Mouse (Mus musculus) left cerebral cortex, adult 8-10 months (tissue): ENCODE measurements at regions not wholly inside any gene's neighbourhood (a gene's known extent, or its start where the extent isn't known, plus 50 kb on each side); places are given as distances from the start of the nearest gene placed in this dataset.
A peak's percentile ranks its signal among the peaks of the same experiment; 100 is the strongest.
"Not testable (repeated sequence)": the region's sequence is repeated elsewhere in the genome, so short reads cannot be mapped to it uniquely, and the experiment has no call there.

Experiments used
- DNase-seq, 2 experiments: peaks; one replicate each; pipeline ENCODE4 v3.0.0; 2022; ENCODE audit warnings: low spot score in 2 of 2

GRCm38 (mm10) chr8:12451857-12452256 lies 56.8 kb downstream of the Sox1 start:
- DNase-seq = no peak

- not testable (repeated sequence) for DNase-seq
These were observed 60.3 kb downstream of the Sox1 start for GRCm38 (mm10) chr8:12455376-12455775.

GRCm38 (mm10) chr8:12456326-12456725 lies 61.2 kb downstream of the Sox1 start:
- DNase-seq = no peak

- no peak for DNase-seq
These were observed 61.9 kb downstream of the Sox1 start for GRCm38 (mm10) chr8:12457015-12457414.

DNA sequence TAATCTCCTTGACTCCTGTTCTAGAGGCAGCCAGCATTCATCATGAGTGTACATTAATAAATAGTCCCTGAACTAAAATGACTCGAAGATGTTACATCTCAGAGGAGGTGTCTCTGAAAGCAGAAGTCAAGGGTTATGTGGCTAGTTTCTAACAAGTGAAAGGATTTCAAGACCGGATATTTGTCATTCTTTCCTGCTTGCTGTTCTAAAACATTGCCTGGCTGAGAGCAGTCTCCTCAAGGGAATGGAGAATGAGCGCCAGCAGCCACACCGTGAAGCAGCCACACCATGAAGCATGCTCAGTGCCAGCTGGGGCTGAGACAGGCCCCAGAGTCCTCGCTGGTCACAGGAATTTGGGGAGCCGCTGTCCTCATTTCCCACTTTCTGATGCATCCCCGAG lies 71.8 kb downstream of the Sox1 start:
- DNase-seq = no peak

GRCm38 (mm10) chr8:12467386-12468326 lies 72.6 kb downstream of the Sox1 start:
- DNase-seq = no peak

DNA sequence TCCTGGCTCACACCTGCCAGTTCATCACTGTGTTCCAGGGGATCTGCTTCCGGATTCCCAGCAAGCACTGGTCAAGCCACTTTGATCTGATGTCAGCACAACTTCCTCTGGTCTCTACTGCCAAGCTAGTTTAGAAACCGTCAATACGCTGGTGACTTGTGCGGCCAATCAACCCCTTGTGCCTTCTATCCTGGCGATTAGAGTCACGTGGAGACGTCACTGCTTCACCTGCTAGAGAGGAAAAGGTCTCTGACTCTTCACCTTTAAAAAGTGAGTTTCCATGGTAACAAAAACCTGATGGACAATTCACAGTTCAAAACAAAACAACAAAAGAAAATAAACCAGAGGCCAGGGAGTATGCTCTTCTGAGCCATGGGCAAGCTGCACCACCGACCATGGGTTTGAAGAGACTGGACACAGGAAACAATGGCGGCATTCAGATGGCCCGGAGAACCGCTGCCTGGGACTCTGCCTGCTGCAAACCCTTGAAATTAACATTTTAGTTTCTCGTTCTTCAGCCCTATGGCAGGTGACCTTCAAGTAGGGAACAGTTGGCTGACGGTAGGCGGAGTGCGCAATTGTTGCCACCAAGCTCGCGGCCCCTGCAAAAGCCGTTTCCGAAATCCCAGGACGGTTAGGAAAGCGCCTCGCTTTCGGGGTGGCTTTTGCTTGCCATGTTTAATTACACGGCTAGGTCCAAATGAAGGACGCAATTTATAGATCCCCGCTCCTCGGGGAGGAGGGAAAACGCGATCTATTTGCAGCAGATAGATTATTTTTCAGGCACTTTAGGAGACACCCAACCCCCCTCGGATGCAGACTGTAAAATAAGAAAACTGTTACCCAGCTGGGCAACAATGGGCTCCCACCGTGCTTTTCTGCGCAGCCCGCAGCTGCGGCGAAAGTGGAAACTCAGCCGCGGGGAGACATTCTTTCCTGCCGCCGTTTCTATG lies 82.6 kb downstream of the Sox1 start:
- no peak for DNase-seq

DNA sequence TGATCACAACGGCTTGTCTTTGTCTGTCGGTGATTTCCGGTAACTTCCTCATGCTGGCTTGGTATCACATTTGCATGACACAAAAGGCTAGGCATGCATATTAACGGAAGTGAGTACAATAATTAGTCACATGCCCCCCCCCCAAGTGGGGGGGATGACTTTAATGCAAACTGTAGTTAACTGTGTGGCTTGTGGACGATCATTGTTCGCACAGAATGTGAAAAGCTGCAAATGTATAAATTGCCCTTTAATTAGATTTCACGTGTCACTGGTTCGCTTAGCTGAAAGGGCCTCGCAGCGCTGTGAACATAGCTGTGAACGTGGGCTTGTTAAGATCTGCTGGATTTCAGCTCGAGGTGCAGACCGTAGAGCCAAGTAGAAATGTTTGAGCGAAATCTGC lies 86.8 kb downstream of the Sox1 start:
- DNase-seq = no peak

DNA sequence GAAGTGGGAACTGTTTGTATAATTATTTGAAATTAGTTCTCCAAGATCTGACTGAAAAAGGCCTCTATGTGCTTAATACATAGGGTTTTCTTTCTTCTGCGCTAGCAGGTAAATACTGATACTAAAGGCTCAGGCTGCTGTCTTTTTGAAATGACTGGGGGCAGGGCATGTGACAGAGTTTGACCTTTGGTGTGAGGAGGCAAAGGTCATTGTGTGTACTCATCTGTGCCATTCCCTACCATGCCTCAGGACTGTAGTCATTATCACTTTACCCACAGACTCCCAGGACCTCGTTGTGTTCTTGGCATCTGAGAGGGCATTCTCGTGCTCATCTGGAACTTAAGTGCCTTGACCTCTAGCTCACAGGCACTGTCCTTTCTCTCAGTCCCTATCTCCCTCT lies 88.5 kb downstream of the Sox1 start:
- DNase-seq = no peak

- no peak for DNase-seq
These were observed 87.5 kb upstream of the Spaca7 start for GRCm38 (mm10) chr8:12485326-12485725.

GRCm38 (mm10) chr8:12486331-12487061 lies 86.3 kb upstream of the Spaca7 start:
- DNase-seq = peak in 1 of 2 experiments; percentile 70

DNA sequence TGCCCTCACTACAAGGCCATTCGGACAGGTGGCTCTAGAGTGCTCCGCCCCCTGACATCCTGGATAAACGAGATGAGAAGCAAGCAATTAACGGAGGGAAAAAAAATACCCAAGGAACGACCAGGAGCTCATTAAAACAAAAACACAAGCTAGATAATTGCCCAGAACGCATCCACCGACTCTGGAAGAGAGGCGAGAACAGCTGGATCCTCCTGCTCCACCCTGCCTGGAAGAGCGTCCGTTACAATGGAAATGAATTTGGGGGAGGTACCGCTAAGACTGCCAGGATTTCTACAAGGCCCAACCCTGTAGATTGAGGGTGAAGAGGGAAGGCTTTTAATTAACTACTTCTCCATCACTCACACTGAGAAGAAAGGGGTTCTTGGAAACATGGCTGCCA lies 85.6 kb upstream of the Spaca7 start:
- DNase-seq = no peak

DNA sequence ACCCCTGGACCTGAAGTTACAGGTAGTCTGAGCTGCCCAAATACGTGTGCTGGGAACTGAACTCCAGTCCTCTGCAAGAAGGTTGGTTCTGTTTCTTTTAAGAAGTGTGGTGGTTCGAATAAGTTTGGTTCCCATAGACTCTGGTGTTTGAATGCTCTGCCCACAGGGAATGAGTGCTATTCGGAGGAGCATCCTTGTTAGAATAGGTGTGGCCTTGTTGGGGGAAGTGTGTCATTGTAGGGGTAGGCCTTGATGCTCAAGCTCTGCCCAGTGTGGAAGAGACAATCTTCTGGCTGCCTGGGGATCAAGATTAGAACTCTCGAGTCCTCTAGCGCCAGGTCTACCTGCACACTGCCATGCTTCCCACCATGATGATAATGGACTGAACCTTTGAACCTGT lies 83.6 kb upstream of the Spaca7 start:
- DNase-seq = no peak

DNA sequence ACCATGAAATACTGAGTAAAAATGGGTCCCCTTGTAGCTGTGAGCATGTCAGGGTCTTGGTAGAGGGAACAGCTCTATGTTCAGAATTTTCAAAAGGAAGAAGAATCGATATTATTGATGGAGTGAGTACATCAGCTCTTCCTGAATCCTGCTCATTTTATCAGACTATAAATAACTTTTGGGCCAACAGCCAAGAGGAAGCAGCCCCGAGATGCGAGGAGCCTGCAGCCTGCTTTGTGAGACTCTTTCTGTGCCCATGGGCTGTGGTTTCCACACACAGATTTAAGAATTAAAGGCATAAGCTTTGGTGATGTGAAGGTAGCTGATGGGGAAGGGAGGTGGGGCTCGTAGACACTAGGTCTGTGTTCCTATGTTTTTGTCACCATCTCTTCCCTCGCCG lies 81.4 kb upstream of the Spaca7 start:
- DNase-seq = no peak

DNA sequence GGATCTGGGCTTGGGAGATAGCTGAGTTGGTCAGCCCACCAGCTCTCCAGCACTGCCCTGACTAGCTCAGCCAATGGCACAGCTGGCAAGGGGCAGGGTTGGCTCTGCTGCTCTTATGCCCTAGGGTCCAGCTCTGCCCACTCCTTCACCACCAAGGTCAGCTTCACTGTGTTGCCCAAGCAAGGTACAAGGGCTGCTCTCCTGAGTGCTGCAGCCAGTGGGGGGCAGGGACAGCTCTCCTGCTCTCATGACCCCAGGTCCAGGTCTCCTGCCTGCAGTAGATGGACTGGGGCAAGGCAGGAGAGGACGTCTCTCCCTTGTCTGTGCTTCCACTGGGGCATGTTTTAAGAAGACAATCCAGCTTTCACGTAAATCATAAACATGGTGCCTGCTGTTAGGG lies 80.4 kb upstream of the Spaca7 start:
- no peak for DNase-seq

- DNase-seq = no peak
These were observed 78.3 kb upstream of the Spaca7 start for GRCm38 (mm10) chr8:12494559-12494958.

DNA sequence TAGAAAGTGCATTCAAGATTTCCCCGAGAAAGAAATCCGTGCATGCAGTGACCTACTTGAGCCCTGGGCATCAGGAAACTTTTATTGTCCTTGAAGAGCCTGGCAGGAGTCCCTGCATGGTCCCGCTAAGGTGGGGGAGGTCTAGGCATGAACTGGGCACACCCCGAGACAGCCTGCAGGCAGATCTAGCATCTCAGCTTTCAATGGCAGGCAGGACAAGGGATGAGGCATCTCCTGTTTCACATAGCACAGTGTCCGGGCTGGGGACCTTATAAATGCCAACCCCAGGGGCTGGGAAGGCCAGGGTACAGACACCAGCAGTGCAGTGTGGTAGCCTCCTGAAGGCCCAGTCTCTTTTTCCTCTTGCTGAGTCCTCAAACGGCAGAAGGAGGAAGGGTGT lies 75.4 kb upstream of the Spaca7 start:
- no peak for DNase-seq

- no peak for DNase-seq
These were observed 73.2 kb upstream of the Spaca7 start for GRCm38 (mm10) chr8:12499658-12500057.

- DNase-seq = no peak
These were observed 72.5 kb upstream of the Spaca7 start for GRCm38 (mm10) chr8:12500291-12500690.

DNA sequence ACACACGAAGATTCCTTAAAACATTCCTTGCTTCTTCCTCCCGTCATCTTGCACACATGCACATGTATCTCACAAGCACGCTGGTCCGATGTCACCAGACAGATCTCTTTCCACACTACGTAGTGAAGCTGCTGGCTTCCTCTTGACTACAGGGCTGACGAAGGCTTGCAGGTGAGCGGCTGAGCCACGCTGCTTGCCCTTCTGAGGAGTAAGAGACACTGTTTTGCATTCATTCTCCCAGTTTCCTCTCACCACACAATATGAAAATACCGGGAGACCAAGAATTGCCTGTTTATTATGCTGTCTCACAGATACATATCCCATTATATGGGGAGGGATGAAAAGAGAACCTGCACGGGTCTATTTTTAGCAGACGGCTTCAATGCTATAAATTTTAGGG lies 71.0 kb upstream of the Spaca7 start:
- no peak for DNase-seq

GRCm38 (mm10) chr8:12502321-12502775 lies 70.5 kb upstream of the Spaca7 start:
- DNase-seq = no peak
